Mouse (Mus musculus): ENCODE results near the gene Cdkal1. TPM values are rescaled to one million over a fixed set of nuclear protein-coding genes. Genes with fewer than 3 reads are reported as not detected.

The Cdkal1 gene
- polyA plus RNA-seq, 1 experiment: 7.2 TPM

- peak; percentile 72 for DNase-seq (ENCODE audit: low read depth)
- TF ChIP-seq CTCF (IDR thresholded peaks at IDR 0.05; ENCODE audit: borderline replicate concordance, extremely low read depth, insufficient read depth, insufficient read length) (no peak), POLR2A (IDR thresholded peaks at IDR 0.05; ENCODE audit: borderline replicate concordance, extremely low read depth, insufficient read depth, insufficient read length, poor library complexity, severe bottlenecking) (no peak)
Observed at GRCm38 (mm10) chr13:29833751-29834150, 21.7 kb downstream of the Cdkal1 start.

GRCm38 (mm10) chr13:29831126-29831525 is 24.3 kb downstream of the Cdkal1 start:
- no peak for TF ChIP-seq POLR2A (IDR thresholded peaks at IDR 0.05; ENCODE audit: borderline replicate concordance, extremely low read depth, insufficient read depth, insufficient read length, poor library complexity, severe bottlenecking)
- TF ChIP-seq CTCF (IDR thresholded peaks at IDR 0.05; ENCODE audit: borderline replicate concordance, extremely low read depth, insufficient read depth, insufficient read length): no peak
- DNase-seq (ENCODE audit: low read depth): no peak

- TF ChIP-seq POLR2A (IDR thresholded peaks at IDR 0.05; ENCODE audit: borderline replicate concordance, extremely low read depth, insufficient read depth, insufficient read length, poor library complexity, severe bottlenecking) (no peak), CTCF (IDR thresholded peaks at IDR 0.05; ENCODE audit: borderline replicate concordance, extremely low read depth, insufficient read depth, insufficient read length) (no peak)
- DNase-seq (ENCODE audit: low read depth): peak; percentile 48
Observed at GRCm38 (mm10) chr13:29828032-29828431, 27.4 kb downstream of the Cdkal1 start.

- DNase-seq (ENCODE audit: low read depth): peak; percentile 76
- TF ChIP-seq POLR2A (IDR thresholded peaks at IDR 0.05; ENCODE audit: borderline replicate concordance, extremely low read depth, insufficient read depth, insufficient read length, poor library complexity, severe bottlenecking) (no peak), CTCF (IDR thresholded peaks at IDR 0.05; ENCODE audit: borderline replicate concordance, extremely low read depth, insufficient read depth, insufficient read length) (no peak)
Observed at GRCm38 (mm10) chr13:29826469-29826868, 29.0 kb downstream of the Cdkal1 start.

- TF ChIP-seq CTCF (IDR thresholded peaks at IDR 0.05; ENCODE audit: borderline replicate concordance, extremely low read depth, insufficient read depth, insufficient read length) (no peak), POLR2A (IDR thresholded peaks at IDR 0.05; ENCODE audit: borderline replicate concordance, extremely low read depth, insufficient read depth, insufficient read length, poor library complexity, severe bottlenecking) (no peak)
- peak; percentile 78 for DNase-seq (ENCODE audit: low read depth)
Observed at GRCm38 (mm10) chr13:29826041-29826440, 29.4 kb downstream of the Cdkal1 start.

GRCm38 (mm10) chr13:29824797-29825196 is 30.7 kb downstream of the Cdkal1 start:
- TF ChIP-seq CTCF (IDR thresholded peaks at IDR 0.05; ENCODE audit: borderline replicate concordance, extremely low read depth, insufficient read depth, insufficient read length) (no peak), POLR2A (IDR thresholded peaks at IDR 0.05; ENCODE audit: borderline replicate concordance, extremely low read depth, insufficient read depth, insufficient read length, poor library complexity, severe bottlenecking) (no peak)
- DNase-seq (ENCODE audit: low read depth): no peak

- TF ChIP-seq POLR2A (IDR thresholded peaks at IDR 0.05; ENCODE audit: borderline replicate concordance, extremely low read depth, insufficient read depth, insufficient read length, poor library complexity, severe bottlenecking): no peak
- no peak for TF ChIP-seq CTCF (IDR thresholded peaks at IDR 0.05; ENCODE audit: borderline replicate concordance, extremely low read depth, insufficient read depth, insufficient read length)
- DNase-seq (ENCODE audit: low read depth): peak; percentile 54
Observed at GRCm38 (mm10) chr13:29824326-29824725, 31.1 kb downstream of the Cdkal1 start.

- DNase-seq (ENCODE audit: low read depth): peak; percentile 95
- TF ChIP-seq POLR2A (IDR thresholded peaks at IDR 0.05; ENCODE audit: borderline replicate concordance, extremely low read depth, insufficient read depth, insufficient read length, poor library complexity, severe bottlenecking): no peak
- peak; percentile 66 for TF ChIP-seq CTCF (IDR thresholded peaks at IDR 0.05; ENCODE audit: borderline replicate concordance, extremely low read depth, insufficient read depth, insufficient read length)
Observed at GRCm38 (mm10) chr13:29823906-29824305, 31.6 kb downstream of the Cdkal1 start.

- DNase-seq (ENCODE audit: low read depth): no peak
- TF ChIP-seq POLR2A (IDR thresholded peaks at IDR 0.05; ENCODE audit: borderline replicate concordance, extremely low read depth, insufficient read depth, insufficient read length, poor library complexity, severe bottlenecking) (no peak), CTCF (IDR thresholded peaks at IDR 0.05; ENCODE audit: borderline replicate concordance, extremely low read depth, insufficient read depth, insufficient read length) (no peak)
Observed at GRCm38 (mm10) chr13:29823487-29823886, 32.0 kb downstream of the Cdkal1 start.

- TF ChIP-seq POLR2A (IDR thresholded peaks at IDR 0.05; ENCODE audit: borderline replicate concordance, extremely low read depth, insufficient read depth, insufficient read length, poor library complexity, severe bottlenecking): no peak
- no peak for TF ChIP-seq CTCF (IDR thresholded peaks at IDR 0.05; ENCODE audit: borderline replicate concordance, extremely low read depth, insufficient read depth, insufficient read length)
- DNase-seq (ENCODE audit: low read depth): no peak
Observed at GRCm38 (mm10) chr13:29819910-29820583, 35.4 kb downstream of the Cdkal1 start.

GRCm38 (mm10) chr13:29819147-29819546 is 36.3 kb downstream of the Cdkal1 start:
- DNase-seq (ENCODE audit: low read depth): no peak

GRCm38 (mm10) chr13:29818314-29818713 is 37.2 kb downstream of the Cdkal1 start:
- TF ChIP-seq POLR2A (IDR thresholded peaks at IDR 0.05; ENCODE audit: borderline replicate concordance, extremely low read depth, insufficient read depth, insufficient read length, poor library complexity, severe bottlenecking) (no peak), CTCF (IDR thresholded peaks at IDR 0.05; ENCODE audit: borderline replicate concordance, extremely low read depth, insufficient read depth, insufficient read length) (no peak)
- DNase-seq (ENCODE audit: low read depth): no peak

More at GRCm38 (mm10) chr13:29819147-29819546, 36.3 kb downstream of the Cdkal1 start:
- TF ChIP-seq POLR2A (IDR thresholded peaks at IDR 0.05; ENCODE audit: borderline replicate concordance, extremely low read depth, insufficient read depth, insufficient read length, poor library complexity, severe bottlenecking): no peak
- peak; percentile 23; the same call in 1 of the 2 replicates for TF ChIP-seq CTCF (IDR thresholded peaks at IDR 0.05; ENCODE audit: borderline replicate concordance, extremely low read depth, insufficient read depth, insufficient read length)

Measured in brain, embryonic 14.5 days (tissue).